Mouse (Mus musculus): Measurements from ENCODE around the gene Gpr4.
A peak's percentile ranks its signal among the peaks of the same experiment; 100 is the strongest.

Gpr4 gene

DNA sequence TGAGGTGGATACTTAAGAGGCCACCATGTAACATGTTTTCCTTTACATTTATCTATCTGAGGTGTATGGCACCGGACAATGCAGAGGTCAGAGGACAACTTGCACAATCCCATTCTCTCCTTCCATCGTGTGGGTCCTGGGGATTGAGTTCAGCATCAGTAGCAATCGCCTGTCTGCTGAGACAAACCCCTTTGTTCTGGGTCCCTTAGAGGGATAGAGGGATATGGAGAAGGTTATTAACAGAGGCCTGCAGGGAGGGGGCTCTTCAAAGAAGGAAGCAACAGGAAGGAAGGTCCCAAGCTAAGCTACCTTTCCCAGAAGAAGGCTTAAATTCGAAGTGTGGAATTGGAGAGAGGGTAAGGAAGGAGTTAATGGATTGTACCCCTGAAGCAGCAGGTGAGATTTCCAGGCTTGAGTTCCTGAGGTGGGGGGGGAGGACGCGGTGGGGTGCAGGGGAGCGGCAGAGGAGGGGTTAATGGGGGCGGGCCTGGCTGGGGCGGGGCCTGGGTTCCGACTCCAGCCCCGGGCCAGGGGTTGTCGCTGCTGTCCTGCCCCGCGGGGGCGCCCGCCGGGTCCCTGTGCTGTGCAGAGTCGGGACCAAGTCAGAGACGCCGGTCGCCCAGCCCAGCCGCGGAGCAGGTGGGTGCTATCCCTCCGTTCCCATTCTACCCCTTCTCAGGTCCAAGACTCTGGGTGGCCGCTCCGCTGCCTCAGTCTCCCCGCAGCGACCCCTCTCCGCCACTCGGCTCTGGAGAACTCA, at the start of gene Gpr4:
Gene Gpr4 (plus strand): TSS at position 543 of the 760 bp plus-strand sequence.
- no peak for DNase-seq (ENCODE audit: low spot score)

GRCm38 (mm10) chr7:19162928-19163327, 49.4 kb upstream of the Gpr4 start:
- no peak for DNase-seq (ENCODE audit: low spot score)

DNA sequence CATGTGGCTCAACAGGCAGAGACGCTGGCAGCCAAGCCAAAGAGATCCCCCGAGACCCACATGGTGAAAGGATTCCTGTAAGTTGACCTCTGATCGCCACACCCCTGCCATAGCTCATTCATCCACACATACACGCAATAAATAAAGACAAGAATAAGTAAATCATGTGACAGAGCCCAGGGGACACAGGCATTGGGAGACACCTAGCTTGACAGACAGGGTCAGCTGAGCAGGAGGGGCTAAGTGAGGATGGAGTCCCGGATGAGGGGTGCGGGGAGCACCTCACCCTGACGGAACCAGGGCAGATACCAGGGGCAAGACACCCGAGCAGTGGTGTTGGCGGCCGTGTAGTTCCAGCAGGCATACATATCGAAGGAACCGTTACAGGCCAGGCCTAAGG, 48.6 kb upstream of the Gpr4 start:
- no peak for DNase-seq (ENCODE audit: low spot score)

GRCm38 (mm10) chr7:19164189-19164588, 48.1 kb upstream of the Gpr4 start:
- DNase-seq (ENCODE audit: low spot score) = no peak

DNA sequence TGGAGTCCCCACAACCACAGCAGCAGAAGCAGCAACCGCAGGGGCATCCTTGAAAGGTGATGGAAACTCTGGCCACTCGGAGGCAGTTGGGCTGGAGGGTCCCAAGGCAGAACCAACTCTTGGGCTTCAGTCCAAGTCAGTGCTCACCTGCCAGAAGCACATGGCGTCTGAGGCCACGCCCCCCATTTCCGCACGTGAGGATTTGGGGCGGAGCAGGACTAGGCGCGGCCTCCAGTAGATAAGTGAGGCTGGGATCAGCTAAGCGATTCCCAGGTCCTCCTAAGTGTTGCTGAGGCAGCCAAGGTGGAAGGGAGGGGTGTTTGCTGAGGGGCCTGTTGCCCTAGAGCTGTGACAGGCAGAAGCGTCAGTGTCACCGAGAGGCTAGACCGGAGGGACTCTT, 47.4 kb upstream of the Gpr4 start:
- peak; percentile 69 for DNase-seq (ENCODE audit: low spot score)

- DNase-seq (ENCODE audit: low spot score) = no peak
These were observed 46.5 kb upstream of the Gpr4 start, which contains the start of gene Gipr for GRCm38 (mm10) chr7:19165656-19166423. Gene Gipr, minus strand, starts transcription at chr7:19166127.

DNA sequence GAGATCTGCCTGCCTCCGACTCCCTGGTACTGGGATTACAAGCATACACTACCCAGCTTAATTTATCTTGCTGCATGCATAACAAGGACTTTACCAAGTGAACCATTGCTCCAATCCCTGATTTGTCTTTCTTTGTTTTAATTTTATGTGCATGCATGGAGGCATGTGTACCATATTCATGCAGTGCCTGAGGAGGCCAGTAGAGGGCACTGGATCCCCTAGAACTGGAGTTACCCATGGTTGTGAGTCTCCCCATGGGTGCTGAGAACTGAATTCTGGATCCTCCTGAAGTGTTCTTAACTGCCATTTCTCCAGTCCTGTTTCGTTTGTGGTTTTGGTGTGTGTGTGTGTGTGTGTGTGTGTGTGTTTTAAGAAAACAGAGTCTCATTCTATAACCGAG, 45.3 kb upstream of the Gpr4 start:
- no peak for DNase-seq (ENCODE audit: low spot score)

DNA sequence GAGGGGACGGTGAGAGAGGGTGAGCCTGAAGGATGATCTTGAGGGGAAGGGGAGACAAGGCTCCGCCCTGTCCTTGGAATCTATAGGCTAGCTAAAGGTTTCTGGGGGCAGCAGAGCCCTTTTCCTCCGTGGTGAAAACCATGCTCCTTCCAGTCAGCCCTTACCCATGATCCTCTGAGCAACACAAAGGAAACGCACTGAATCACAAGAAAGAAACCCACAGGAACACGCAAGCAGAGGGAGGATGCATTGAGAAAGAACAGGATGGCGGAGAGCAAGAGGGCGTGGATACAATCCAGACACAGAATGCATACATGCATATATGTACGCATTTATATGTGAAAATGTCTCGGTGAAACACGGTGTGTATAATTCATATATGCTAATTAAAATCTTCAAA, 42.8 kb upstream of the Gpr4 start:
- DNase-seq (ENCODE audit: low spot score) = no peak

DNA sequence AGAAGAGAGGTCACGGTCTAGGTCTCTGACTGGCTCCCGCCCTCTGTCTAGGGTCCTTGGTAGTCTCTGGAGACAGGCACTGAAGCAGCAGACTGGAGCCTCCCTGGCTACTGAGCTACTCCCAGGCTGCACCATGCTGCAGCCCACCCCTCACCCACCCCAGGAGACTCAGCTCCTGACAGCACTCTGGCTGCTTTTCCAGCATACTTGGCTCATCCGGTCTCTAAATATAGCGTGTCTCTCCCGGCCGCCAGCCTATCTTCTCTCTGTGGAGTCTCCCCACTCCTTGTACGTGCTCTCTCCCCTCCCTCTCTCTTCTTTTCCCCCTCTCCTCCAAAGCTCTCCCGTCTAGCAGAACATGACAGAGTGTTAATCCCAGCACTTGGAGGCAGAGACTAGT, 42.2 kb upstream of the Gpr4 start:
- DNase-seq (ENCODE audit: low spot score) = no peak

- no peak for DNase-seq (ENCODE audit: low spot score)
These were observed 40.5 kb upstream of the Gpr4 start for GRCm38 (mm10) chr7:19171831-19172230.

DNA sequence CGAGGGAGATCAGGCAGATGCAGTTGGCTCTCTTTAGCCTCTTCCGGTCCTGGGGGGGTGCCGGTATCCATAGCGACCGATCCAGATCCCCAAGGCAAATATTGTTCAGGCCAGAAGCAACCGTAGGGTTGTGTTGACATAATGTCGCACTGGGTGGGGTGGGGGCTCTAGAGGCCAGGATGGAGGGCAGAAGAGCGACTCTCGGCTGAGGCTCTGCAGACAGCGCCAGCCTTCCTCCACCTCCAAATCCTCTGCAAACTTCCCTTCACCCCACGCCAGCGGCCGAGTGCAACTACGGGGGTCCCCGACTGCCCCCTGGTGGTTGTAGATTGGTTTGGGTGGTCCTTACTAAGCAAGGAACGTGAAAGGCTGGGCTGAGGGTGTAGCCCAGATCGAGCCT, 39.5 kb upstream of the Gpr4 start:
- no peak for DNase-seq (ENCODE audit: low spot score)

DNA sequence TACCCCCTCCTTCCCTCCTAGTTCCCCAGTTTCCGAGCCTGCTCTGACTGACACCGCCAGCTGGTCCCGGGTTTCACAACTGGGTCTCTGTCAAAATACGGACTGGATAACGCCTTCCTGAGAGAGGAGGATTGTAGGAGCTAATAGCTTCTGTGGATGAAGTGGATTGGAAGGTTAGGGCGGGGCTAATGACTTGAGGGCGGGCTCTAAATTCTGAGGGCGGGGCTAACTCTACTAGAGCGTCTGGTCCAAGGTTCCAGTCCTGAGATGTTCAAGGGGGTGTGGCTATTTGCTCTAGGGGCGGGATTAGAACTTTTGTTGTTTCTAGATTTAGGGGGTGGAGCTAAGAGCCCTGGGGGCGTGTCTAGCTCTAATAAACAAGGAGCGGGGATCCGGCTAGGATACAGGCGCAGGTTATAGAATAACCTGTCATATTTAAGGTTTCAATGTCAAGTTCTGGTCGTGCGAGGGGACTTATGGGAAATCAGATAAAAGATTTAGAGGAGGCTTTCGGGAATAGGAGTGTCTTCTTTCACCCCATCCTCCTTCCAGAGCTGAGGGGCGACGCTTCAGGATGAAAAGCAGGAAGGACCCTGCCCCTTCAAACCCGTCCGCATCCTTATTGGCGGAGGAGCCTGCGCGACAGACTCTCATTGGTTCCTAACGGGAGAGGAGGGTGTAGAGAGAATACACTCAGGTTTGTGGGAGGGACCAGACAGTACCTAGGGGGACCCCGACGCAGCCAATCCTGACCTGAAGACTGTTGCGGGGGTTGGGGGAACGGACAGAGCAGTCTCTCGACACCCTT, 36.4 kb upstream of the Gpr4 start, which contains the start of gene Eml2:
Gene Eml2 (plus strand): TSS at position 714 of the 808 bp plus-strand sequence.
- DNase-seq (ENCODE audit: low spot score) = no peak

GRCm38 (mm10) chr7:19176516-19176947, 35.8 kb upstream of the Gpr4 start:
- DNase-seq (ENCODE audit: low spot score) = no peak

GRCm38 (mm10) chr7:19177216-19177615, 35.1 kb upstream of the Gpr4 start:
- DNase-seq (ENCODE audit: low spot score) = no peak

DNA sequence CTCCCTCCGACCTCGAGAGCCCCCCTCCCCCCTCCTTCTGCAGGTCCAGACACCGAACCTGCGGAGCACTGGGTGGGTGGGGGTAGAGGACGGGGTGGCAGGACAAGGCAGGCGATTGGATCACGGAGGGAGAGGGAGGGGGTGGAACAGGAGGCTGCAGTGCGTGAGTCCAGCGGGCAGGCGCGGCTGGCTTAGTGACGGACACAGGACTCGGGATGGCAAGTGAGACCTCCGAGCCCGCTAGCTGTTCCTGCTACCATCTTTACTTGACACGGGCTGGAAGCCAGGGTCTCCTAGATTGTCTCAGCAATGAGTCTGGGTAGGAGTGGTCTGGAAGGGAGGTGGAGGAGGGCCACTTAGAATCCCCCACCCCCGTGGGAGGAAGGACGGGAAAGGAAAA, 34.3 kb upstream of the Gpr4 start:
- no peak for DNase-seq (ENCODE audit: low spot score)

DNA sequence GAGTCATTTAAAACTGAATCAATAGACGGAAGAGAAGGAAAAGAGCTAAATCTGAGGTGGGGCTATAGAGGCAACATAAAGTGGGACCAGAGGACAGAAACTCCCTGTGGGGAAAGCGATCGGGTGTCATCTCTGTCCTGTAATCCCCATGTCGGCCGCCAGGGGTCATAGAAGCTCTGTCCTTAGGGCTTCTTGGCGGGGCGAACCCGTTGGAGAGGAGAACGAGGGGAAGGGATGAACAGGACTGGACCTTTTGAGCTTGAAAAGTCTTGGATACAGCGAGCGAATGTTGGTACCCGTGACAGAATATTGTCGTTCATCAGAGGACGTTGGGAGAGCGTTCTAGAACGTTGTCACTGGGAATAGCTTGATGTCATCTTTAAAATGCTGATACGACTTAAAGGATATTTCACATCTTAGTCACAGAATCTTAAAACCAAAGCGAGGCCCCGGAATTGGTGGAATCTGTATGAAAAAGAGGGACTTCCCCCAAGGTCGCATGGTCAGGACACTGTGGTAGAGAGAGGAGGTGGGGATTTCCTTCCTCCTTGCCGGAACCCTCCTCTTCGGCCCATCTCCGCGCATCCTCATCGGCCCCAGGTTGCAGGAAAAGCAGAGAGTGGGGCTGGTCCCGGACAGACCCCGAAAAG, 33.8 kb upstream of the Gpr4 start:
- peak; percentile 77 for DNase-seq (ENCODE audit: low spot score)

- DNase-seq (ENCODE audit: low spot score) = no peak
These were observed 33.2 kb upstream of the Gpr4 start for GRCm38 (mm10) chr7:19179173-19179572.

DNA sequence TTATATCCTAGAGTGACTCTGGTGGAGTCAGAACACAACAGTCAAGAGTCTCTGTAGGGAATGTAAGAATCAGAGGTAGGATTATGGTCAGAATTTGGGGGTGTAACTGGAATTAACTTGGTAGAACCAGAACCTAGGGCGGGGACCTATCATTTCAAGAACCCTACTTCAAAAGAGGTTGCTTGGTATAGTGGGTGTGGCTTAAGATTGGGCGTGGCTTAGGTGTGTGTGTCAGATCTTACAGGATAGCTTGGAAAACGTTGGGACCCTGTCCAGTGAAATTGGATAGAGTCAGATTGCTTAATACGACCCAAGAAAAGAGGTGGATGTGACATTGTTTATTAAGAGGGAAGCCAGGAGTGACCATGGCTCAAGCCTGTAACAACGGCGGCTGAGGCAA, 32.4 kb upstream of the Gpr4 start:
- no peak for DNase-seq (ENCODE audit: low spot score)

GRCm38 (mm10) chr7:19180862-19181429, 31.4 kb upstream of the Gpr4 start:
- DNase-seq (ENCODE audit: low spot score) = no peak

DNA sequence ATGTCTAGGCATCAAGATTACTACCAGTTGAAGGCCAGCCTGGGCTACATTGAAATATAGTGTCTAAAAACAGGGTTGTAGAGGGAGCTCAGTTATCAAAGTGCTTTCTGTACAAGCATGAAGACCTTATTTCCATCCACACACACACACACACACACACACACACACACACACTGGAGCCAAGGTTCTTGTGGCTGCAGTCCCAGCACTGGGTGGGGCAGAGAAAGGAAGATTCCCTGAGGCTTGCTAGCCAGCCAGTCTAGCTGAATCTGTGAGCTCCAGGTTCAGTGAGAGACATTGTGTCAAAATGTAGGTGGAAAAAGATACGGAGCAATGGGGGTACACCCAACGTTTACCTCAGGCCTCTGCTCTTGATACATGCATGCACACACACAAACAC, 28.1 kb upstream of the Gpr4 start:
- DNase-seq (ENCODE audit: low spot score) = no peak

- no peak for DNase-seq (ENCODE audit: low spot score)
These were observed 27.6 kb upstream of the Gpr4 start for GRCm38 (mm10) chr7:19184758-19185157.

DNA sequence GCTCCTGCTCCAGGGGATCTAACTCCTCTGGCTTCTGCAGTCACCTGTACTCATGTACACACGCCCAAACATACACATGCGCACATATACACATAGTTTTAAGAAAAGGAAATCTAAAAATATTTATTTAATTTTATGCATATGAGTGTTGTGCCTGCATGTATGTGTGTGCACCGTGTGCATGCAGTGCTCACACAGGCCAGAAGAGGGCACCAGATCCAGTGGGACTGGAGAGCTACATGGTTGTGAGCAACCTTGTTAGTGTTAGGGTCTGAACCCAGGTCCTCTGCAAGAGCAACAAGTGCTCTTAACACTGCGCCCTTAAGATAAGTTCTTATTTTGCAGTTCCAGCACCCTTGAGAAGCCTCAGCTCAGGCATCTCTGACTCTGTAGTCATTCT, 17.7 kb upstream of the Gpr4 start:
- DNase-seq (ENCODE audit: low spot score) = no peak
